Mouse (Mus musculus): ENCODE results near the gene Leap2. TPM values are rescaled to one million over a fixed set of nuclear protein-coding genes. Genes with fewer than 3 reads are reported as not detected.

The Leap2 gene
- total and polyA plus RNA-seq, 3 experiments, result 0.24 TPM; not detected in 2

DNA sequence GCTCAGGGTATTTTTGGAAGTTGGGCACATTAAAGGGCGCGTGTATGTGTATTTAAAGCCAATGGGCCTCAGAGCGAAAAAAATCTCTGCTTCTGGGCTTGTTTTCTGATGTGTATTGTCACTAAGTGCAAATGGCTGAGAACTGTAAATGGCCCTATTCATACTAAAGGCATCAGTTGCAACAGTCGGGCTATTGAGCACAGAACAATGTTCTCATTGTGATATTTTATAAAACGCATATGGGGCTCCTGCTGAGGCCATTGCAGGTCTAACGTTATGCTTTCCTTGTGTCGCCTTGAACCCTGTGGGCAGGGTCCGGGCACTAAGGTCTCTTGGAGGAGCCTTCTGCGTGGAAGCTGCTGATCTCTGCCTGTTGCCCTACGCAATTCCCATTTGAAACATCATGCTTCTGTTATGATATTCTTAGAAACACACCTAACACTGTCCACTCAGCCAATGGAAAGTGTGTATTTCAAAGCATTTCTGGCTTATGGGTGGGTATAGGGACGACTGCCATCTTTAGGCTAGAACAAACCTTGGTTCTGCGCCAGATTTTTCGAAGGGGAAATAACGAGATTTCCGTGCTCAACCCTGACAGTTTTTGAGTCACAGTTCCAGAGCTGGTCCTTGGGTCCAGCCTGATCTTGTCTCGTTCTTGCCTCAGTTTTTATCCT is 46.5 kb upstream of the Leap2 start:
- 0 out of 4 replicates have a peak, but pooled peaks cover 0 to 2% of the 10 kb centered on the region in 2 experiments for H3K27me3 ChIP-seq (ENCODE audit: control insufficient read depth in 1 of 2, insufficient read depth in 2 of 2, low read length in 2 of 2)
- H3K27ac ChIP-seq (ENCODE audit: control insufficient read depth, low read depth, low read length), result no peak overlapping the region
- H3K9ac ChIP-seq (ENCODE audit: control insufficient read depth, low read depth, low read length, poor library complexity, severe bottlenecking), result 0 out of 2 replicates have a peak overlapping the region, but pooled peaks have one; percentile 18
- TF ChIP-seq UBTF (IDR thresholded peaks at IDR 0.05; ENCODE audit: borderline replicate concordance, insufficient read depth, low read depth, low read length) (no peak), EP300 (IDR thresholded peaks at IDR 0.05; ENCODE audit: low read depth in 1 of 2, low read length in 2 of 2) (no peak; a peak in 1 of 4 replicates), RCOR1 (IDR thresholded peaks at IDR 0.05; ENCODE audit: low read depth, low read length) (peak; percentile 25; the same call in 1 of the 2 replicates)
- peaks cover 0 to 8% of the 10 kb centered on the region in 2 experiments; a peak in 1 of 4 replicates for H3K36me3 ChIP-seq (ENCODE audit: control insufficient read depth in 1 of 2, insufficient read depth in 2 of 2, low read length in 2 of 2)
- H3K4me3 ChIP-seq (ENCODE audit: control insufficient read depth in 1 of 2, insufficient read depth in 1 of 2, low read depth in 2 of 2, low read length in 2 of 2), result peak overlapping the region; percentile 36 to 42; a peak in 3 of 4 replicates
- no peaks in the 10 kb centered on the region for H3K9me3 ChIP-seq (replicated peaks; ENCODE audit: insufficient read depth, low read length)
- H3K79me2 ChIP-seq (ENCODE audit: control insufficient read depth, insufficient read depth, low read length, poor library complexity), result no peaks in the 10 kb centered on the region
- DNase-seq (ENCODE audit: low read depth, low spot score), result no peak
- H3K4me1 ChIP-seq (ENCODE audit: control insufficient read depth in 1 of 2, insufficient read depth in 2 of 2, low read length in 2 of 2), result peaks cover 2 to 11% of the 10 kb centered on the region in 2 experiments; a peak in 3 of 4 replicates

DNA sequence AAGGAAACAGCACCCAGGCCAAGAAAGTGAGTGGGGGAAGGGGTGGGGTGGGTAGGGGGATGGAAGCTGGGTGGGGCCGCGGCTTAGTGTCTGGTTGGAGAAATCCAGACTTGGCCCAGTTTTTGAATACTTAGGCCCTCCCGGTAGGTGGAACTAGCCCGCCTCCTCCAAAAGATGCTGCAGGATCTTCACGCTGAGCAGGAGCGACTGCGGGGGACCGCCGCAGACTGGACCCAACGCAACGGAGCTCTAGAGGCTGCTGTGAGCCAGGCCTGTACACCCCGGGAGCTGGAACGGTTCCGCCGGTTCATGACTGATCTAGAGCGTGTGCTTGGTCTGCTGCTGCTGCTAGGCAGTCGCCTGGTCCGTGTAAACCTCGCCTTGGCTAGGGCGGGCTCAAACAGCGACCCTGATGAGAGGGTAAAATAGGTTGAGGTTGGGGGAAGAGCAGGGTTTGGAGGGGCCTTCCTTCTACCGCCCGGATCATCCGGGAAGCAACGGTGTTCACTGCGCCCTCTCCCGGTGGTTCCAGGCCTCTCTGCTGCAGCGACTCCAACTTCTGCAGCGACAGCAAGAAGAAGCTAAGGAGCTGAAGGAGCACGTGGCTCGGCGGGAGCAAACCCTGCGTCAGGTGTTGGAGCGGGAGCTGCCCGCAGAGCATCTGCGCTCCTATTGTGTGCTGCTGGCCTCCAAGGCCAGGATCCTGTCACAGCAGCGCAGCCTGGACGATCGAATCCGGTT is 43.4 kb upstream of the Leap2 start:
- Histone ChIP-seq H3K4me1 (ENCODE audit: control insufficient read depth in 1 of 2, insufficient read depth in 2 of 2, low read length in 2 of 2) (peaks cover 6 to 19% of the 10 kb centered on the region in 2 experiments; a peak in 3 of 4 replicates), H3K79me2 (ENCODE audit: control insufficient read depth, insufficient read depth, low read length, poor library complexity) (no peaks in the 10 kb centered on the region), H3K4me3 (ENCODE audit: control insufficient read depth in 1 of 2, insufficient read depth in 1 of 2, low read depth in 2 of 2, low read length in 2 of 2) (no peak overlapping the region), H3K9me3 (replicated peaks; ENCODE audit: insufficient read depth, low read length) (no peaks in the 10 kb centered on the region), H3K27ac (ENCODE audit: control insufficient read depth, low read depth, low read length) (no peak overlapping the region), H3K27me3 (ENCODE audit: control insufficient read depth in 1 of 2, insufficient read depth in 2 of 2, low read length in 2 of 2) (no peaks in the 10 kb centered on the region), H3K36me3 (ENCODE audit: control insufficient read depth in 1 of 2, insufficient read depth in 2 of 2, low read length in 2 of 2) (peaks cover 0 to 8% of the 10 kb centered on the region in 2 experiments; a peak in 1 of 4 replicates), H3K9ac (ENCODE audit: control insufficient read depth, low read depth, low read length, poor library complexity, severe bottlenecking) (no peak overlapping the region)
- DNase-seq (ENCODE audit: low read depth, low spot score), result no peak
- TF ChIP-seq CTCF (IDR thresholded peaks at IDR 0.05 in 2 of 3, conservative IDR thresholded peaks at IDR 0.05 in 1 of 3; ENCODE audit: control insufficient read depth in 1 of 3, insufficient read depth in 1 of 3, low read depth in 2 of 3, low read length in 3 of 3, poor library complexity in 1 of 3, severe bottlenecking in 1 of 3), result 0 out of 6 replicates have a peak, but pooled peaks of 1 of the 3 experiments have one; percentile 16
- TF ChIP-seq MEF2A (IDR thresholded peaks at IDR 0.05; ENCODE audit: extremely low read depth, insufficient replicate concordance, low read depth, low read length, poor library complexity, severe bottlenecking), result no peak

DNA sequence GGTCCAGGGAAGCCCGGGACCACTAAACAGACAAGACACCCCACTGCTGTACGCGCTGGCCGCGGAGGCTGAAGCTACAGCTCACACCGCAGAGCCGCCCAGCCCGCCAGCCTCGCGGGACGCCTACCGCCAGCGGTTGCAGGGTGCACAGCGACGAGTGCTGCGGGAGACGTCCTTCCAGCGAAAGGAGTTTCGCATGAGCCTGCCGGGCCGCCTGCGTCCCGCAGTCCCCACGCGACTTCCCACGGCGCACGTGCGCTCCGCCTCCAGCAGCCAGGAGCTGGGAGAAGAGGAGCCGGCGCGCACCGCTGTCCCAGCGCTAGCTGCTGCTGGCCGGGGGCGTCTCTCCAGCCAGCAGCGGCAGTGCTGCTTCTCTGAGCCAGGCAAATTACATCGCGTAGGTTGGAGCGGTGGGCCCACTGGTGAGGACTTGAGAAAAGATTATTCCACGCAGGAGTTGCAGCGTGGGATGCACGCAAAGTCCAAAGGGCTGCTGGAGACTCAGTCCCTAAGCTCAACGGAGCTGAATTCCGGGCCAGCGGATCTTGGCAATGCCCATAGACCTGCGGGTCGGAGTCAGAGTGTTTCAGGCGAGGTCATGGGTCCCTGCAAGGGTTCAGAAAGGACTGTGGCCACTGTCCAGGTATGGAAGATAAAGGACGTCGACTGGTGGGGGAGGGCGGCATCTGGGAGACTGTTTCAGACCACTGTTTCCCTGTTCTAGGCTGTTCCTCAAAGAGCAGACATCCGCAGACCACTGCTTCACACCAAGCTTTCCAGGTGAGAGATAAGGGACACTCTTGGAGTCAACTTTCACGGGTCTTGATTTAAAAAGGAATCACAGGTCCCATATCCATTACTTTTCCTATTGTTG is 40.8 kb upstream of the Leap2 start:
- H3K27me3 ChIP-seq (ENCODE audit: control insufficient read depth in 1 of 2, insufficient read depth in 2 of 2, low read length in 2 of 2), result no peaks in the 10 kb centered on the region
- no peaks in the 10 kb centered on the region for H3K9me3 ChIP-seq (replicated peaks; ENCODE audit: insufficient read depth, low read length)
- peaks cover 0 to 8% of the 10 kb centered on the region in 2 experiments; a peak in 1 of 4 replicates for H3K36me3 ChIP-seq (ENCODE audit: control insufficient read depth in 1 of 2, insufficient read depth in 2 of 2, low read length in 2 of 2)
- no peak overlapping the region for H3K4me3 ChIP-seq (ENCODE audit: control insufficient read depth in 1 of 2, insufficient read depth in 1 of 2, low read depth in 2 of 2, low read length in 2 of 2)
- no peak overlapping the region for H3K27ac ChIP-seq (ENCODE audit: control insufficient read depth, low read depth, low read length)
- H3K9ac ChIP-seq (ENCODE audit: control insufficient read depth, low read depth, low read length, poor library complexity, severe bottlenecking), result no peak overlapping the region
- H3K79me2 ChIP-seq (ENCODE audit: control insufficient read depth, insufficient read depth, low read length, poor library complexity), result no peaks in the 10 kb centered on the region
- DNase-seq (ENCODE audit: low read depth, low spot score), result no peak
- H3K4me1 ChIP-seq (ENCODE audit: control insufficient read depth in 1 of 2, insufficient read depth in 2 of 2, low read length in 2 of 2), result peaks cover 6 to 16% of the 10 kb centered on the region in 2 experiments; a peak in 3 of 4 replicates
- TF ChIP-seq CHD2 (IDR thresholded peaks at IDR 0.05; ENCODE audit: low read length), result no peak
- no peak for TF ChIP-seq RAD21 (IDR thresholded peaks at IDR 0.05; ENCODE audit: low read depth, low read length)
- TF ChIP-seq MXI1 (IDR thresholded peaks at IDR 0.05; ENCODE audit: low read depth, low read length), result no peak
- no peak for TF ChIP-seq POLR2AphosphoS2 (IDR thresholded peaks at IDR 0.05; ENCODE audit: low read length)
- no peak for TF ChIP-seq GATA1 (IDR thresholded peaks at IDR 0.05; ENCODE audit: low read depth, low read length)
- no peak for TF ChIP-seq MAFK (IDR thresholded peaks at IDR 0.05; ENCODE audit: borderline replicate concordance, low read depth, low read length)
- no peak for TF ChIP-seq TCF12 (IDR thresholded peaks at IDR 0.05; ENCODE audit: low read depth, low read length)
- no peak for TF ChIP-seq BHLHE40 (IDR thresholded peaks at IDR 0.05; ENCODE audit: borderline replicate concordance, low read depth, low read length)
- no peak for TF ChIP-seq MAX (IDR thresholded peaks at IDR 0.05; ENCODE audit: low read length)
- TF ChIP-seq CHD1 (IDR thresholded peaks at IDR 0.05; ENCODE audit: low read depth, low read length), result no peak
- no peak for TF ChIP-seq JUND (IDR thresholded peaks at IDR 0.05; ENCODE audit: low read depth, low read length)
- no peak for TF ChIP-seq HCFC1 (IDR thresholded peaks at IDR 0.05; ENCODE audit: low read depth, low read length)
- no peak for TF ChIP-seq CTCF (IDR thresholded peaks at IDR 0.05 in 2 of 3, conservative IDR thresholded peaks at IDR 0.05 in 1 of 3; ENCODE audit: control insufficient read depth in 1 of 3, insufficient read depth in 1 of 3, low read depth in 2 of 3, low read length in 3 of 3, poor library complexity in 1 of 3, severe bottlenecking in 1 of 3)
- TF ChIP-seq NELFE (IDR thresholded peaks at IDR 0.05; ENCODE audit: low read depth, low read length), result no peak
- TF ChIP-seq ELF1 (IDR thresholded peaks at IDR 0.05; ENCODE audit: low read depth, low read length), result no peak
- no peak for TF ChIP-seq TAL1 (IDR thresholded peaks at IDR 0.05; ENCODE audit: low read length)
